Comparison of ENCODE assay signal across 8 mouse cellular contexts in the genomic region with DNA sequence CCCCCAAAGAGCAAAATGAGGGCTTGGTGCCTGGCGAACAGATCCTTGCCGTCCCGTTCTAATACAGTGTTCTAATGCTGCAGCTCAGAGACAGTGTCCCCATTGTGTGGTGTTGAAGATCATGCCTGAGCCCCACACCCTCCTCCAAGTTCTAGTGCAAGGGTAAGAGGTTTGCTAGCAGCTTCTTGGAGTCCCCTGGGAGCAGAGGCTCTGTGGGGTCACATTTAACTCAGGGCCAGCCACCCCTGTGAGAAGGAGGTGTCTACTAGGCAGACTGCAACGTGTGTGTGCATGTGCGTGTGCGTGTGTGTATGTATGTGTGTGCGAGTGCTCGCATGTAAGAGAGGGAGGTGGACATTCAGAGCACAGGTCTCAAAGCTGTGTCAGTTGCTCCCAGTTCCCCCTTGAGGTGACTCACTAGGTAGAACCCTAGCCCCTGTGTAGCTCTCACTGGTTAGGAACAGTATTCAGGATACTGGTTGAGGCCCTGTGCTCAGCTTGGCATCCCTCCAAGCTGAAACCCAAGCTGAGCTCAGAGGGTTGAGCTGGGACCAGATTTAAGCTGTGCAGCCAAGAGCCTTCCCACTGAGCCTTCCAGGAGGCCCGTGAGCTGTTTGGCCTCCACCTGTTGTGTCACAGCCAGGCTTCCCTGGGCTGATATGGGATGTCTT. TPM values are rescaled to one million over a fixed set of nuclear protein-coding genes. Genes with fewer than 3 reads are reported as not detected.
DNase-seq lines count a peak whose midpoint lies in the region; ATAC-seq and TF ChIP-seq lines count a peak whose summit lies in the region.

No protein-coding gene starts in this region.

- H3K4me3 ChIP-seq in layer of hippocampus, adult 2 months = peak overlapping the region; percentile 96
- peak overlapping the region; percentile 52 for H3K4me3 ChIP-seq in hindbrain, embryonic 14.5 days (replicated peaks; ENCODE audit: low read length)
- H3K4me3 ChIP-seq in midbrain, embryonic 15.5 days = peak overlapping the region; percentile 84

- no peak for DNase-seq in layer of hippocampus, adult 2 months (ENCODE audit: low spot score in 2 of 2)
- no peak for DNase-seq in layer of hippocampus, adult 9-11 months
- DNase-seq in cerebellum, postnatal 36 days = peak; percentile 45 to 60
- no peak for DNase-seq in hindbrain, embryonic 14.5 days (ENCODE audit: low spot score)
- no peak for DNase-seq in spleen, adult 18-20 months
- DNase-seq in frontal cortex, adult 2 months (ENCODE audit: extremely low spot score in 1 of 2, low spot score in 1 of 2) = no peak
- no peak for DNase-seq in layer of hippocampus, postnatal 14 days (ENCODE audit: low spot score in 2 of 2)

- no peaks in the 10 kb centered on the region for H3K27me3 ChIP-seq in hindbrain, embryonic 14.5 days (ENCODE audit: control insufficient read depth, insufficient read depth, low read length)
- no peaks in the 10 kb centered on the region for H3K27me3 ChIP-seq in midbrain, embryonic 15.5 days (replicated peaks)

- H3K36me3 ChIP-seq in hindbrain, embryonic 14.5 days (replicated peaks; ENCODE audit: control insufficient read depth, insufficient read depth) = no peaks in the 10 kb centered on the region
- no peaks in the 10 kb centered on the region for H3K36me3 ChIP-seq in midbrain, embryonic 15.5 days (replicated peaks)

- H3K27ac ChIP-seq in layer of hippocampus, adult 2 months = peak overlapping the region; percentile 94
- H3K27ac ChIP-seq in hindbrain, embryonic 14.5 days = peak overlapping the region; percentile 97
- H3K27ac ChIP-seq in midbrain, embryonic 15.5 days = peak overlapping the region; percentile 97

- H3K4me1 ChIP-seq in hindbrain, embryonic 14.5 days (replicated peaks; ENCODE audit: control insufficient read depth, insufficient read depth, low read length) = peaks cover 55% of the 10 kb centered on the region
- H3K4me1 ChIP-seq in midbrain, embryonic 15.5 days = peaks cover 61% of the 10 kb centered on the region

- no peaks in the 10 kb centered on the region for H3K9me3 ChIP-seq in hindbrain, embryonic 14.5 days (ENCODE audit: control insufficient read depth, low read length)
- H3K9me3 ChIP-seq in midbrain, embryonic 15.5 days = no peaks in the 10 kb centered on the region

- WGBS in hindbrain, embryonic 14.5 days = 41% methylated on average over 9 of the region's 9 CpGs
- 48% methylated on average over 9 of the region's 9 CpGs for WGBS in midbrain, embryonic 15.5 days

- peak overlapping the region; percentile 99 for H3K4me2 ChIP-seq in hindbrain, embryonic 14.5 days (replicated peaks)
- H3K4me2 ChIP-seq in midbrain, embryonic 15.5 days = peak overlapping the region; percentile 72

- ATAC-seq in hindbrain, embryonic 14.5 days (ENCODE audit: low FRiP score) = no peak
- no peak for ATAC-seq in midbrain, embryonic 15.5 days (replicated peaks)

- no peak for TF ChIP-seq CTCF in layer of hippocampus, adult 2 months (conservative IDR thresholded peaks at IDR 0.05)

- H3K9ac ChIP-seq in hindbrain, embryonic 14.5 days = peak overlapping the region; percentile 81
- peak overlapping the region; percentile 94 for H3K9ac ChIP-seq in midbrain, embryonic 15.5 days

RNA-seq across cellular contexts. Expression of gene Gpsm1, which starts 1.4 kb away (rescaled TPM):
- 10 to 100 TPM; 36.6 to 40.7 TPM for total RNA-seq in layer of hippocampus, adult 2 months (2021)
- polyA plus RNA-seq in hindbrain, embryonic 14.5 days (2014; fragmentation: Nextera tagmentation; extraction: Ambion mirVana) = 96.7 and 101 TPM in 2 replicates
- polyA plus RNA-seq in midbrain, embryonic 15.5 days (2015; fragmentation: Nextera tagmentation; extraction: Ambion mirVana) = 211 and 216 TPM in 2 replicates
- polyA plus RNA-seq in frontal cortex, adult 2 months (2012; rRNA removed) = 248 and 275 TPM in 2 replicates
- total RNA-seq in layer of hippocampus, postnatal 14 days (2021) = 10 to 100 TPM; 48.4 to 57.6 TPM

RNA-seq across cellular contexts. Expression of gene Ccdc187, which starts 22.4 kb away (rescaled TPM):
- under 1 TPM; 0.59 to 0.76 TPM for total RNA-seq in layer of hippocampus, adult 2 months (2021)
- 0.25 and 0.29 TPM in 2 replicates for polyA plus RNA-seq in hindbrain, embryonic 14.5 days (2014; fragmentation: Nextera tagmentation; extraction: Ambion mirVana)
- polyA plus RNA-seq in midbrain, embryonic 15.5 days (2015; fragmentation: Nextera tagmentation; extraction: Ambion mirVana) = 0.18 and 0.25 TPM in 2 replicates
- polyA plus RNA-seq in frontal cortex, adult 2 months (2012; rRNA removed) = 1.6 and 1.8 TPM in 2 replicates
- total RNA-seq in layer of hippocampus, postnatal 14 days (2021) = 1 to 10 TPM in 1 of 2 experiments, under 1 TPM in 1; 0.60 to 1.2 TPM

RNA-seq across cellular contexts. Expression of gene Dnlz, which starts 35.2 kb away (rescaled TPM):
- total RNA-seq in layer of hippocampus, adult 2 months (2021) = 10 to 100 TPM; 26.5 to 27.2 TPM
- polyA plus RNA-seq in hindbrain, embryonic 14.5 days (2014; fragmentation: Nextera tagmentation; extraction: Ambion mirVana) = 27.7 and 28.3 TPM in 2 replicates
- polyA plus RNA-seq in midbrain, embryonic 15.5 days (2015; fragmentation: Nextera tagmentation; extraction: Ambion mirVana) = 27.6 and 29.8 TPM in 2 replicates
- 35.2 and 37.1 TPM in 2 replicates for polyA plus RNA-seq in frontal cortex, adult 2 months (2012; rRNA removed)
- total RNA-seq in layer of hippocampus, postnatal 14 days (2021) = 10 to 100 TPM; 25.9 TPM

RNA-seq across cellular contexts. Expression of gene Card9, which starts 44.0 kb away (rescaled TPM):
- 1 to 10 TPM; 1.5 to 2.1 TPM for total RNA-seq in layer of hippocampus, adult 2 months (2021)
- polyA plus RNA-seq in hindbrain, embryonic 14.5 days (2014; fragmentation: Nextera tagmentation; extraction: Ambion mirVana) = 1.9 and 2.1 TPM in 2 replicates
- 1.6 and 2.9 TPM in 2 replicates for polyA plus RNA-seq in midbrain, embryonic 15.5 days (2015; fragmentation: Nextera tagmentation; extraction: Ambion mirVana)
- 6.6 TPM in 2 replicates for polyA plus RNA-seq in frontal cortex, adult 2 months (2012; rRNA removed)
- 1 to 10 TPM; 2.5 to 2.6 TPM for total RNA-seq in layer of hippocampus, postnatal 14 days (2021)

Comparison
In these comparisons a context has a peak if more than half of its experiments do, and no peak if none do; other contexts are left out.
1. DNase-seq: peak in cerebellum, postnatal 36 days (2 of 2); none in layer of hippocampus, adult 2 months (0 of 2), layer of hippocampus, adult 9-11 months (single experiment), hindbrain, embryonic 14.5 days (single experiment), spleen, adult 18-20 months (0 of 2), frontal cortex, adult 2 months (0 of 2) and layer of hippocampus, postnatal 14 days (0 of 2).
2. Peak in every context shown above with its lines, with median percentiles within 50 percentile points of each other: H3K27ac ChIP-seq and H3K4me3 ChIP-seq.